Mouse (Mus musculus) hindbrain, embryonic 12.5 days (tissue): Measurements from ENCODE around the gene Tmem174. TPM values are rescaled to one million over a fixed set of nuclear protein-coding genes. Genes with fewer than 3 reads are reported as not detected.
A peak's percentile ranks its signal among the peaks of the same experiment; 100 is the strongest.

ENCODE experiments used
- ATAC-seq: fragments of 200-750 bp; cut with Nextera tagmentation; 2 replicates; pipeline ENCODE4 v1.8.0; 2017; ENCODE audit warnings: moderate TSS enrichment; ENCODE audit not compliant: low FRiP score
- H3K27ac ChIP-seq: fragments of 300-500 bp; sonication (generic); 2 replicates; pipeline ENCODE4 v1.5.1; 2016; ENCODE audit warnings: mild to moderate bottlenecking
- H3K27me3 ChIP-seq: fragments of 300-500 bp; sonication (generic); 2 replicates; pipeline ENCODE4 v1.6.1; 2016; ENCODE audit warnings: mild to moderate bottlenecking
- H3K36me3 ChIP-seq: fragments of 300-500 bp; sonication (generic); 2 replicates; pipeline ENCODE4 v1.6.1; 2016; ENCODE audit warnings: mild to moderate bottlenecking
- H3K4me1 ChIP-seq: fragments of 300-500 bp; sonication (generic); 2 replicates; pipeline ENCODE4 v1.6.1; 2016
- H3K4me2 ChIP-seq: fragments of 300-500 bp; sonication (generic); replicated peaks from 2 replicates; pipeline ENCODE4 v1.6.1; 2016; ENCODE audit warnings: mild to moderate bottlenecking
- H3K4me3 ChIP-seq: fragments of 300-500 bp; sonication (generic); 2 replicates; pipeline ENCODE4 v1.5.1; 2016; ENCODE audit warnings: mild to moderate bottlenecking
- H3K9ac ChIP-seq: fragments of 300-500 bp; sonication (generic); 2 replicates; pipeline ENCODE4 v1.6.1; 2016; ENCODE audit warnings: mild to moderate bottlenecking, moderate library complexity
- H3K9me3 ChIP-seq: fragments of 300-500 bp; sonication (generic); replicated peaks from 2 replicates; pipeline ENCODE4 v1.6.1; 2016; ENCODE audit warnings: mild to moderate bottlenecking
- WGBS: fragments of 180-500 bp; shearing (Covaris S2); methylation state at CpG from one replicate; pipeline ENCODE4 v1.1.7; 2016; 5-methylcytosine and 5-hydroxymethylcytosine counted together
- polyA plus RNA-seq: library from polyadenylated mRNA; unstranded; fragments of >200 nt; fragmentation: Nextera tagmentation; extraction: Ambion mirVana; gene quantifications from 2 replicates; pipeline ENCODE4 v1.2.1, GENCODE M21; 2016

Gene Tmem174
- polyA plus RNA-seq, 1 experiment from 2014 or later, result not detected

- Histone ChIP-seq H3K4me3 (no peak overlapping the region), H3K9me3 (no peaks in the 10 kb centered on the region), H3K9ac (no peak overlapping the region), H3K27me3 (no peaks in the 10 kb centered on the region; the same call in 1 of the 2 replicates), H3K4me2 (no peak overlapping the region), H3K4me1 (peaks cover 10% of the 10 kb centered on the region; the same call in 1 of the 2 replicates), H3K27ac (no peak overlapping the region), H3K36me3 (no peaks in the 10 kb centered on the region)
- WGBS, result 86% methylated on average over 20 of the region's 20 CpGs
- ATAC-seq, result no peak
Observed at GRCm38 (mm10) chr13:98626736-98627135, 10.5 kb downstream of the Tmem174 start.

GRCm38 (mm10) chr13:98624506-98624905, 12.7 kb downstream of the Tmem174 start:
- no peaks in the 10 kb centered on the region for H3K9me3 ChIP-seq
- H3K4me1 ChIP-seq, result peaks cover 3% of the 10 kb centered on the region; the same call in 1 of the 2 replicates
- H3K4me2 ChIP-seq, result no peak overlapping the region
- no peak for ATAC-seq
- H3K27ac ChIP-seq, result no peak overlapping the region
- no peak overlapping the region for H3K9ac ChIP-seq
- no peak overlapping the region for H3K4me3 ChIP-seq
- 88% methylated on average over 10 of the region's 10 CpGs for WGBS
- no peaks in the 10 kb centered on the region; the same call in 1 of the 2 replicates for H3K27me3 ChIP-seq
- H3K36me3 ChIP-seq, result no peaks in the 10 kb centered on the region

- Histone ChIP-seq H3K27ac (no peak overlapping the region), H3K4me2 (no peak overlapping the region), H3K4me1 (peaks cover 3% of the 10 kb centered on the region; the same call in 1 of the 2 replicates), H3K27me3 (no peaks in the 10 kb centered on the region), H3K9ac (no peak overlapping the region), H3K4me3 (no peak overlapping the region), H3K9me3 (no peaks in the 10 kb centered on the region), H3K36me3 (no peaks in the 10 kb centered on the region)
- no peak for ATAC-seq
- 70% methylated on average over 8 of the region's 8 CpGs for WGBS
Observed at GRCm38 (mm10) chr13:98622881-98623549, 14.2 kb downstream of the Tmem174 start.

GRCm38 (mm10) chr13:98617429-98618067, 19.7 kb downstream of the Tmem174 start:
- WGBS, result 76% methylated on average over 17 of the region's 17 CpGs
- H3K4me2 ChIP-seq, result no peak overlapping the region
- no peak overlapping the region for H3K9ac ChIP-seq
- H3K36me3 ChIP-seq, result no peaks in the 10 kb centered on the region
- ATAC-seq, result no peak
- no peaks in the 10 kb centered on the region for H3K27me3 ChIP-seq
- H3K27ac ChIP-seq, result no peak overlapping the region
- H3K4me3 ChIP-seq, result no peak overlapping the region
- no peaks in the 10 kb centered on the region for H3K4me1 ChIP-seq
- peaks cover 9% of the 10 kb centered on the region; the same call in 1 of the 2 replicates for H3K9me3 ChIP-seq

GRCm38 (mm10) chr13:98607885-98608477, 29.2 kb downstream of the Tmem174 start:
- no peak overlapping the region for H3K9ac ChIP-seq
- ATAC-seq, result no peak
- H3K27me3 ChIP-seq, result no peaks in the 10 kb centered on the region
- H3K4me2 ChIP-seq, result no peak overlapping the region
- H3K9me3 ChIP-seq, result 0 out of 2 replicates have a peak, but pooled peaks cover 4% of the 10 kb centered on the region
- H3K27ac ChIP-seq, result no peak overlapping the region
- H3K36me3 ChIP-seq, result no peaks in the 10 kb centered on the region
- no peaks in the 10 kb centered on the region for H3K4me1 ChIP-seq
- WGBS, result 72% methylated on average over 9 of the region's 9 CpGs
- H3K4me3 ChIP-seq, result no peak overlapping the region

- Histone ChIP-seq H3K27ac (no peak overlapping the region), H3K4me1 (no peaks in the 10 kb centered on the region), H3K27me3 (no peaks in the 10 kb centered on the region), H3K4me2 (no peak overlapping the region), H3K9me3 (0 out of 2 replicates have a peak, but pooled peaks cover 3% of the 10 kb centered on the region), H3K9ac (no peak overlapping the region), H3K4me3 (no peak overlapping the region), H3K36me3 (no peaks in the 10 kb centered on the region)
- 72% methylated on average over 11 of the region's 11 CpGs for WGBS
- peak; percentile 48; the same call in 1 of the 2 replicates for ATAC-seq
Observed at GRCm38 (mm10) chr13:98603799-98604198, 33.4 kb downstream of the Tmem174 start.

- Histone ChIP-seq H3K36me3 (no peaks in the 10 kb centered on the region), H3K9me3 (no peaks in the 10 kb centered on the region), H3K9ac (no peak overlapping the region), H3K27me3 (no peaks in the 10 kb centered on the region), H3K4me3 (no peak overlapping the region), H3K4me1 (peaks cover 5% of the 10 kb centered on the region), H3K27ac (no peak overlapping the region), H3K4me2 (no peak overlapping the region)
- no peak for ATAC-seq
- 90% methylated on average over 4 of the region's 4 CpGs for WGBS
Observed at GRCm38 (mm10) chr13:98596746-98597145, 40.5 kb downstream of the Tmem174 start.

GRCm38 (mm10) chr13:98594726-98595141, 42.5 kb downstream of the Tmem174 start:
- no peak overlapping the region for H3K27ac ChIP-seq
- no peaks in the 10 kb centered on the region for H3K36me3 ChIP-seq
- H3K9me3 ChIP-seq, result no peaks in the 10 kb centered on the region
- peaks cover 5% of the 10 kb centered on the region for H3K4me1 ChIP-seq
- no peak for ATAC-seq
- peaks cover 10% of the 10 kb centered on the region; the same call in 1 of the 2 replicates for H3K27me3 ChIP-seq
- no peak overlapping the region for H3K4me3 ChIP-seq
- no peak overlapping the region for H3K9ac ChIP-seq
- WGBS, result 62% methylated on average over 10 of the region's 10 CpGs
- H3K4me2 ChIP-seq, result no peak overlapping the region

- Histone ChIP-seq H3K4me2 (no peak overlapping the region), H3K4me3 (no peak overlapping the region), H3K4me1 (peaks cover 8% of the 10 kb centered on the region), H3K27me3 (peaks cover 17% of the 10 kb centered on the region), H3K9me3 (no peaks in the 10 kb centered on the region), H3K9ac (no peak overlapping the region), H3K36me3 (no peaks in the 10 kb centered on the region), H3K27ac (no peak overlapping the region)
- no peak for ATAC-seq
- 65% methylated on average over 11 of the region's 11 CpGs for WGBS
Observed at GRCm38 (mm10) chr13:98593938-98594539, 43.2 kb downstream of the Tmem174 start.

GRCm38 (mm10) chr13:98591406-98591805, 45.8 kb downstream of the Tmem174 start:
- peaks cover 40% of the 10 kb centered on the region for H3K27me3 ChIP-seq
- WGBS, result 65% methylated on average over 6 of the region's 6 CpGs
- no peak overlapping the region for H3K27ac ChIP-seq
- ATAC-seq, result no peak
- no peaks in the 10 kb centered on the region for H3K9me3 ChIP-seq
- H3K36me3 ChIP-seq, result no peaks in the 10 kb centered on the region
- no peak overlapping the region for H3K9ac ChIP-seq
- no peak overlapping the region for H3K4me2 ChIP-seq
- peaks cover 28% of the 10 kb centered on the region for H3K4me1 ChIP-seq
- no peak overlapping the region for H3K4me3 ChIP-seq

- peaks cover 28% of the 10 kb centered on the region for H3K4me1 ChIP-seq
- no peak overlapping the region for H3K27ac ChIP-seq
- no peaks in the 10 kb centered on the region for H3K36me3 ChIP-seq
- no peak overlapping the region for H3K4me2 ChIP-seq
- H3K27me3 ChIP-seq, result peaks cover 44% of the 10 kb centered on the region
- no peak overlapping the region for H3K4me3 ChIP-seq
- ATAC-seq, result no peak
- H3K9ac ChIP-seq, result no peak overlapping the region
- H3K9me3 ChIP-seq, result no peaks in the 10 kb centered on the region
- WGBS, result 66% methylated on average over 6 of the region's 6 CpGs
Observed at GRCm38 (mm10) chr13:98590693-98591389, 46.4 kb downstream of the Tmem174 start.

GRCm38 (mm10) chr13:98589572-98589971, 47.6 kb downstream of the Tmem174 start:
- H3K4me3 ChIP-seq, result no peak overlapping the region
- no peak overlapping the region for H3K27ac ChIP-seq

More at GRCm38 (mm10) chr13:98589572-98589971, 47.6 kb downstream of the Tmem174 start:
- Histone ChIP-seq H3K27me3 (peaks cover 57% of the 10 kb centered on the region), H3K36me3 (no peaks in the 10 kb centered on the region), H3K9me3 (no peaks in the 10 kb centered on the region), H3K4me1 (peaks cover 28% of the 10 kb centered on the region), H3K4me2 (peak overlapping the region; percentile 78; the same call in 1 of the 2 replicates), H3K9ac (no peak overlapping the region)
- WGBS, result 49% methylated on average over 9 of the region's 9 CpGs
- no peak for ATAC-seq
